Mouse (Mus musculus): ENCODE data around the gene Dnajb14.
"Not testable (repeated sequence)": the region's sequence is repeated elsewhere in the genome, so short reads cannot be mapped to it uniquely, and the experiment has no call there.

The Dnajb14 gene

DNA sequence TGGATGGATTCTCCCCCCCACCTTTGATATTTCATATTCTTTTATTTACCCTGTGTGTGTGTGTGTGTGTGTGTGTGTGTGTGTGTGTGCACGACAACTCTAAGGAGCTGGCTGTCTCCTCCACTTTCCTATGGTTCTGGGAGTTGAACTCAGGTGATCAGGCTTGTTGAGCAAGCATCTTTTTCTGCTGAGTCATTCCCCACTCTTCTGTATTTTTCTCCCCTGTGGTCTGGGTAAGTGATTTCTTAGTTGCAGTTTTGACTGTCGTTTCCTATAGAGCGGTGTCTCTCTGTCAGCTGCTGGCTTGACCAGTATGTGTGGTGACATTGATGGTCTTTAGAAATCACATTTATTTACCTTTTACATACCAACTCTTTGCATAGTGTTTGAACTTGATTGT lies 11.8 kb downstream of the Dnajb14 start:
- H3K36me3 ChIP-seq (ENCODE audit: control insufficient read depth, insufficient read depth, low read length, poor library complexity, severe bottlenecking): no peaks in the 10 kb centered on the region
- no peak for DNase-seq (ENCODE audit: low read depth, low spot score)
- no peaks in the 10 kb centered on the region for H3K27me3 ChIP-seq (ENCODE audit: control insufficient read depth, insufficient read depth, low read length, poor library complexity, severe bottlenecking)

DNA sequence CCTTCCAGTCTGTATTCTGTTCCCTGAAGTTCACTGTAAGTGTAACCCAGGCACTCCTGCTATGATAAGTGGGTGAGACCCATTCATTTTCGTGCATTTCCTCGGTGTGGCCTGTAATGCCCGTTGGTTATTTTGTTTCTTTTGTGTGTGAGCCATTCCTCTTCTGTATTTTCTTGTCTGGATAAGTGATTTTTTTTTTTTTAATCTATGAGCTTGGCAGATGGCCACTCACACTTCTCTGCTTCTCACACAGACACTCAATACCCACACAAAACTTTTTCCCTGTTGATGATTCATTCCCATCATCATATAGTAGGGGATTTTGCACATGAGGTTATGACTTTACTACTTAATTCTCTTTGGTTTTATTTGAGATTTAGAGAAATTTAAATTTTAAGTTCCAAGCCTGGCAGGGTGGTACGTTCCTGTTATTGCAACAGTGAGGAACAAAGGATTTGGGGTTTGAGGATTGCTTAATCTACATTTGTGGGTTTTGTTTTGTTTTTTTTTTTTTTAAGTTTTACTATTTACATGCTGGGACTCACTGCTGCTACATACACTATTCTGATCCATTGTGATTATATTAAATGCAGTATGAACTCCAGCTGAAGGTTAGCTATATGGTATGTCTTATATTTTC lies 12.8 kb downstream of the Dnajb14 start:
- H3K27me3 ChIP-seq (ENCODE audit: control insufficient read depth, insufficient read depth, low read length, poor library complexity, severe bottlenecking): no peaks in the 10 kb centered on the region
- no peak for DNase-seq (ENCODE audit: low read depth, low spot score)
- no peaks in the 10 kb centered on the region for H3K36me3 ChIP-seq (ENCODE audit: control insufficient read depth, insufficient read depth, low read length, poor library complexity, severe bottlenecking)

DNA sequence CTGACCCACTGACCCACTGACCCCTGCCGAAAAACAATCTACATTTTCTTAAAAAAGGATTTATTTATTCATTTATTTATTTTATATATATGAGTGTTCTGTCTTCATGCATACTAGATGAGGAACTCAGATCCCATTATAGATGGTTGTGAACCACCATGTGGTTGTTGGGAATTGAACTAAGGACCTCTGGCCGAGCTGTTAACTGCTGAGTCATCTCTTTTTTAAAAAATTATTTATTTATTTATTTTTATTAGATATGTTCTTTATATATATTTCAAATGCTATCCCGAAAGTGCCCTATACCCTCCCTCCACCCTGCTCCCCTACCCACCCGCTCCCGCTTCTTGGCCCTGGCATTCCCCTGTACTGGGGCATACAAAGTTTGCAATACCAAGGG lies 13.6 kb downstream of the Dnajb14 start:
- DNase-seq (ENCODE audit: low read depth, low spot score): no peak
- no peaks in the 10 kb centered on the region for H3K36me3 ChIP-seq (ENCODE audit: control insufficient read depth, insufficient read depth, low read length, poor library complexity, severe bottlenecking)
- no peaks in the 10 kb centered on the region for H3K27me3 ChIP-seq (ENCODE audit: control insufficient read depth, insufficient read depth, low read length, poor library complexity, severe bottlenecking)

DNA sequence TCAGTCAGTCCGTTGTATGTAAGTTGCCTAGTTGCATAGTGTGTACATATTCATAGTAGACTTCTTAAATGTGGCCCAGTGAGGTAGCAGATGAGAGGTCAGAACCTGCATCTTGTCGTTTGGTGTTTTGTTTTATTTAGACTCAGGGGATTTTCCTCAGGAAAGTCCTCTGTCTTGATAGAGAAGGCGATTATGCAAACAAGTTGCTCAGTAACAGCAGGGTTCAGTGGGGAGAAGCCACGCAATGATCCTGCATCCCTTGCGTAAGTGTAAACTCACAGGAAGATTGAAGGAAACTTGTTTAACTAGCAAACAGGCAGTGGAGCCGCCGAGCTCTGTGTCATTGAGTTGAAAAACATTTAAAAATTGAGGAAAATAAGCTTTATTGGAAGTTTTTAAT lies 20.5 kb downstream of the Dnajb14 start:
- Histone ChIP-seq H3K36me3 (ENCODE audit: control insufficient read depth, insufficient read depth, low read length, poor library complexity, severe bottlenecking) (no peaks in the 10 kb centered on the region; the same call in 1 of the 2 replicates), H3K27me3 (ENCODE audit: control insufficient read depth, insufficient read depth, low read length, poor library complexity, severe bottlenecking) (no peaks in the 10 kb centered on the region)
- DNase-seq (ENCODE audit: low read depth, low spot score): no peak

DNA sequence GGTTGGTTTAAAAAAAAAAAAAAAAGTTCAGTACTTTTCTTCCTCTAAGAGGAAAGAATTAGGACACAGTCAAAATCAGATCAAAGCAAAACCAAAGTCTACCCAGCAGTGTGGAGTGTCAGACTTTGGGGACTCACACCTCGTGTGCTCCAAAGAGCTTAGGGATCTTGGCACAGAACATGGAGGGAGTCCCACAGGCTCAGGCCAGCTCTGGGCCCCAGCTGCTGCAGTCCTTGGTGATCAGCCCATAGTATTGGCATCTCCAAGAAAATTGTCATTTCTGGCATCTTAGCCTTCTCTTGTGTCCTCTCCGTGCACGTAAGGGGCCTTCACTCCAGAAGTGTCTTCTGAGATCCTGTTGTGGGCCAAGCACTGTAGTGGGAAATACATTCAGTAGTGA lies 23.6 kb downstream of the Dnajb14 start:
- H3K36me3 ChIP-seq (ENCODE audit: control insufficient read depth, insufficient read depth, low read length, poor library complexity, severe bottlenecking): no peaks in the 10 kb centered on the region; the same call in 1 of the 2 replicates
- no peak for DNase-seq (ENCODE audit: low read depth, low spot score)
- no peaks in the 10 kb centered on the region for H3K27me3 ChIP-seq (ENCODE audit: control insufficient read depth, insufficient read depth, low read length, poor library complexity, severe bottlenecking)

DNA sequence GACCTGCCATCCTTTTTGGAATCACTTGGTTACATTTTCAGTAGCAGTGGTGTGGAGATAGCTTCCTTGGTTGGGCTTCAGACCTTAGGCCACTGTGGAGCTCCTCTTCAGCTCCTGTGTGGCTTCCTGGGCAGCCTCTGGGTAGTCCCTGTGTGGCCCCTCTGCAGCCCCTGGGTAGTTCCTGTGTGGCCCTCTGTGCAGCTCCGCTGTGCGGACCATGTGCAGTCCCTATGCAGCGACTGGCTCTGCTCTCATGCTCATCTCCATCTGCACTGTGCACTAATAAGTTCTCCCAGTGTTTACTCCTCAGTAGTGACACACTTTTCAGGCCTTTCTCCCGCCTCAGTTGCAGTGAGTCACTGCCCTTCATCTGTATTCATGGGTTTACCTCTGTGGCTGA lies 24.6 kb downstream of the Dnajb14 start:
- Histone ChIP-seq H3K27me3 (ENCODE audit: control insufficient read depth, insufficient read depth, low read length, poor library complexity, severe bottlenecking) (no peaks in the 10 kb centered on the region), H3K36me3 (ENCODE audit: control insufficient read depth, insufficient read depth, low read length, poor library complexity, severe bottlenecking) (no peaks in the 10 kb centered on the region; the same call in 1 of the 2 replicates)
- DNase-seq (ENCODE audit: low read depth, low spot score): no peak

DNA sequence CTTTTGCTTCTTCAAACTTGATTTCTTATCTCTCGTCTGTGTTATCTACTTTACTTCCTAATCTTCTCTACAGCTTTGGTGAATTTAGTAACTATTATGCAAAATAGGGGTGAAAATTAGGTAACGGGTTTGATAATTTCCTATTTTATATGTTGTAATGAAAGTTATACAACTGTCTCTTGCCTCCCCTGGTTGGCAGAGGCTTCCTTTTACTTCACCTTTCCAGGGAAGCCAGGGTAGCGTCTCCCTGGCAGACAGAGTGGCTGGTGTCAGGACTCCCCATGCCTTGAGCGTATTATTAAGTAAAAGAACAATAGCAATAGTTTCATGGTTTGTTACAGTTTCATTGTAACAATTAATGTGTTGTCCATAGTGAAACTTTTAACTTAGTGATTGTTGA lies 26.3 kb downstream of the Dnajb14 start:
- Histone ChIP-seq H3K36me3 (ENCODE audit: control insufficient read depth, insufficient read depth, low read length, poor library complexity, severe bottlenecking) (peaks cover 1% of the 10 kb centered on the region), H3K27me3 (ENCODE audit: control insufficient read depth, insufficient read depth, low read length, poor library complexity, severe bottlenecking) (no peaks in the 10 kb centered on the region)
- no peak for DNase-seq (ENCODE audit: low read depth, low spot score)

DNA sequence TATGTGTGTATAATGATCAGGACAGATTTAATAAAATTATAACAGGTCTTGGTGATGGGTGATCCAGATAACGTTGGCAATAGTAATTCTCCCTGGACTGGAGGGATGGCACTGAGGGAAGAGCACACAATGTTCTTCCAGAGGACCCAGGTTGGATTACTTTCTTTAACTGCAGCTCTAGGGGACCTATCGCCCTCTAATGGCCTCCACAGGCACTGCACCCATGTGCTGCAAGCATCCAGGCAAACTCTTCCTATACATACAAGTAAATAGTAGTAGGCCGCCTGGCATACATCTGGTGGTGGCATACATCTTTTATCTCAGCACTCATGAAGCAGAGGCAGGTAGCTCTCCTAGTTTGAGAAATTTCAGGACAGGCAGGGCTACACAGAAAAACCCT lies 27.7 kb downstream of the Dnajb14 start:
- DNase-seq (ENCODE audit: low read depth, low spot score): peak; percentile 43
- no peaks in the 10 kb centered on the region for H3K27me3 ChIP-seq (ENCODE audit: control insufficient read depth, insufficient read depth, low read length, poor library complexity, severe bottlenecking)
- H3K36me3 ChIP-seq (ENCODE audit: control insufficient read depth, insufficient read depth, low read length, poor library complexity, severe bottlenecking): peaks cover 1% of the 10 kb centered on the region

DNA sequence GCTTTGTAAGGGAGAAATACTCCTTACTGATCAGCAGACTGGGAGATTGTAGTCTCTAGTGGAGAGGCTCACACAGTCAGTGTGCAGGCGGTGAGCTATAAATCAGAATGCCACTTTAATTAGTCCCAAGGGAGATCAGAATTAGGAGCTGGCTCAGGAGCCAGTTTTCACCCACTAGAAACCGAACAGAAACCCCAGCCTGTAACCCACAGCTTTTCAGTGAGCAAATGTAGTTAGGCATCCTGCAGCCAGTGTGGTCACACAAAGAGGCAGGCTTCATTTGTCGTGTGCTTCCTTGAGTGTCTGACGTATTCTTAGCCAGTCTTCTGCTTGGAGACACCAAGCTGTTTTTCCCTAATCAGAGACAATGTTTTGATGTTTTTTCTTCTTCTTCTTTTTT lies 28.9 kb downstream of the Dnajb14 start:
- Histone ChIP-seq H3K27me3 (ENCODE audit: control insufficient read depth, insufficient read depth, low read length, poor library complexity, severe bottlenecking) (no peaks in the 10 kb centered on the region), H3K36me3 (ENCODE audit: control insufficient read depth, insufficient read depth, low read length, poor library complexity, severe bottlenecking) (peaks cover 1% of the 10 kb centered on the region)
- DNase-seq (ENCODE audit: low read depth, low spot score): no peak

DNA sequence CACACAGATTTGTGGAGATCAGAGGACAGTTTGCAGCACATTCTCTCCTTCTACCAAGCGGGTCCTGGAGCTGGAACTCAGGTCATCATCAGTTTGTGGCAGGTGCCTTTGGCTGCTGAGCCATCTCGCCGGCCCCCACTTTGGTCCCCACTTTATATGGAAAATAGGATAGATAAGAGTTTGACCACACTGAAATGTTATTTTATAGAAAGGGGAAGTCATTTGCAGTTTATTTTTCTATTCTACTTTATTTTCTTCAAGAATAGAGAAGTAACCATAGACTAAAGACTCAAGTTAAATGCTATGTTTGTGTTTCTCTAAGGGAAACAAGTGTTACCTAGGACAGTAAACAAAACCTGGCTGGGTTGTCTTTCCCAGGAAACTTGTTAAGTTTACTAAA lies 29.4 kb downstream of the Dnajb14 start:
- no peak for DNase-seq (ENCODE audit: low read depth, low spot score)
- Histone ChIP-seq H3K36me3 (ENCODE audit: control insufficient read depth, insufficient read depth, low read length, poor library complexity, severe bottlenecking) (peaks cover 1% of the 10 kb centered on the region), H3K27me3 (ENCODE audit: control insufficient read depth, insufficient read depth, low read length, poor library complexity, severe bottlenecking) (no peaks in the 10 kb centered on the region)

DNA sequence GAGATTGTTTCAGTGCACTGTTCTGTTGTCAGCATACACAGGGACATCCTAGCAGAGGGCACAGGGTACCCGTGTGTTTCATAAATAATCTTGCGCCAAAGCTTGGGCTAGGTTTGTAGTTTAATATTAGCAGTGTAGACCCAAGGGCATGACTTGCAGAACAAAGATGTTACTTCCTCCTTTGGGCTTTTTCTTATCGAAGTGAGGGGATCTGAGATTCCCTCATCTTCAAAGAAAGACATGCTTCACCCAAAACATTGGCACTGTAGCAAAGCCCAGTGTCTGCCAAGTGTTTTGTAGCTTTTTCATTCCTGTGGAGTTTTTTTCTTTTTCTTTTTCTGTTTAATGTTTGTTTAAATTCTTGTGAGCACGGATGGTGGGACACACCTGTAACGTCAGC lies 30.2 kb downstream of the Dnajb14 start:
- DNase-seq (ENCODE audit: low read depth, low spot score): no peak
- peaks cover 1% of the 10 kb centered on the region for H3K36me3 ChIP-seq (ENCODE audit: control insufficient read depth, insufficient read depth, low read length, poor library complexity, severe bottlenecking)
- H3K27me3 ChIP-seq (ENCODE audit: control insufficient read depth, insufficient read depth, low read length, poor library complexity, severe bottlenecking): no peaks in the 10 kb centered on the region

DNA sequence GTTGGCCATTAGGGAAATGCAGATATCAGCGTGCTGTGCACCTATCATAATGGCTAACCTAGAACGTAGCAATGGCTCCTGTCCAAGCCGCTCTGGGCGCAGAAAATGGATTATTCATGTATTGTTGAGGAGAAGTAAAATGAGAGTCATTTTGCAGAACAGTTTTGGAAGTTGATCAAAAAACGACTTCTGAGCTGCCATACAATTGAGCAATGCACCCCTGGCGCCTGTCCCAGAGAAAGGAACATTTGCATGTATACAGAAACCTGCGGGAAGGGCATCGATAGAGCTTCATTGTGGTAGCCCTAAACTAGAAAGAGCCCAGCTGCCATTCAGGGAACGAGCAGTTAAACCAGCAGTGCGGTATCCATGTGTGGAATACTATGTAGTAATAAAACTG lies 32.7 kb downstream of the Dnajb14 start:
- no peaks in the 10 kb centered on the region for H3K27me3 ChIP-seq (ENCODE audit: control insufficient read depth, insufficient read depth, low read length, poor library complexity, severe bottlenecking)
- DNase-seq (ENCODE audit: low read depth, low spot score): no peak
- peaks cover 1% of the 10 kb centered on the region for H3K36me3 ChIP-seq (ENCODE audit: control insufficient read depth, insufficient read depth, low read length, poor library complexity, severe bottlenecking)

DNA sequence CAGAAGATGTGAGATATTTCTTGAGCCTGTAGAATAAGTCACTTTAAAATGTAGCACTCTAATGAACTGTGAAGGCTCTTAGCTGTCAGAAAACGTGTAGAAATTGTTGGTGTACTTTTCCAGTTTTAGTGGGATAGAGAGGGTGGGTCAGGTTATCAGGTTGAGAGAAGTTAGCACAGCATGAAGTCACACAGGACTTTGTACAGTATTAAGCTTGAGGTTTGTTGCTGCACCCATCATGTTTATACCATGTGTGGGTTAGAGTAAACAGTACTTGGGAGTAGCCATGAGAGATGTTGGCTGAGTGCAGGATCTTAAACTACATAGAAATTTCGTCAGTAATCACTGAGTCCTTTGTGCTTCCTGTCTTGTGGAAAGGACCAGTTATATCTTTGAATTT lies 45.6 kb downstream of the Dnajb14 start:
- no peak for DNase-seq (ENCODE audit: low read depth, low spot score)
- H3K36me3 ChIP-seq (ENCODE audit: control insufficient read depth, insufficient read depth, low read length, poor library complexity, severe bottlenecking): no peaks in the 10 kb centered on the region

DNA sequence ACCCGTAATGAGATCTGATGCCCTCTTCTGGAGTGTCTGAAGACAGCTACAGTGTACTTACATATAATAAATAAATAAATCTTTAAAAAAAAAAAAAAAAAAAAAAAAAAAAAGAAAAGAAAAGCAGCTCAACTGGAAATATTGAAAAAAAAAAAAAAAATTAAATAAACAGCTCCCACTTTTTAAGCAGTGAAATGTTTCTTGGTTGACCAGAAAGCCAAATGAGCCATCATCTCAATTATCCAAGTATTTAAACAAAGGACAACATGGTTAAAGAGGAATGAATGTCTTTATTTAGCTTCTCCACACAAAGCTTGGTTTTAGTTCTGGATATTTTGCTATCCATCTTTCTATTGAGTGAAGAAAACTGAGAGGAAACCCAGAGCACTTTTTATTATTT lies 47.1 kb downstream of the Dnajb14 start:
- not testable (repeated sequence) for H3K36me3 ChIP-seq (ENCODE audit: control insufficient read depth, insufficient read depth, low read length, poor library complexity, severe bottlenecking); H3K27me3 ChIP-seq (ENCODE audit: control insufficient read depth, insufficient read depth, low read length, poor library complexity, severe bottlenecking); DNase-seq (ENCODE audit: low read depth, low spot score)

More for the DNA sequence above, 45.6 kb downstream of the Dnajb14 start:
- no peaks in the 10 kb centered on the region for H3K27me3 ChIP-seq (ENCODE audit: control insufficient read depth, insufficient read depth, low read length, poor library complexity, severe bottlenecking)

DNA sequence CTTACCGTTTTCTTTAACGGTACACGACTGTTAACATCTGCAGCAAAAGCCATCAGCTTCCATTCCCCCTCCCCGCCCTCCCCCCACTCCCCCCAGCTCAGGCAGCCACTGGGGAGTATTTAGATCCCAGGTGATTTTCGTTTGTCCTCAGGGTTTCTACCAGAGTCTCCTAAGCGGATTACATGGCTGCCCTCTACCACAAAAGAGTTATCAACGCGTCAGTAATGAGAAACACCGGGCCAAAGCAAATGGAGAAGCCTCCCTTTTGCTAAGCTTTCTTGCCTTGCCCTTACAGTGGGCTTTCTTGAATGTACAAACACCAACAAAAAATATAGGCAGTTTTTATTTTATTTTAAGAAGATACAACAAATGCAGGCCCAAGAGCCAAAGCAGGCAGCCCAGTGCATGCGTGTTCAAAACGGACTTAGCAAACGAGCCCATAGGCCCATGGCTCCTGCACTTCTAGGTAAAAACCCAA lies 50.3 kb downstream of the Dnajb14 start:
- Histone ChIP-seq H3K36me3 (ENCODE audit: control insufficient read depth, insufficient read depth, low read length, poor library complexity, severe bottlenecking) (no peaks in the 10 kb centered on the region), H3K27me3 (ENCODE audit: control insufficient read depth, insufficient read depth, low read length, poor library complexity, severe bottlenecking) (no peaks in the 10 kb centered on the region)
- DNase-seq (ENCODE audit: low read depth, low spot score): no peak

Data from splenic B cell, adult 2 months (primary cell).